ENCODE assay signal across 8 mouse cellular contexts in genomic region chrX:168795859-168796848, GRCm38 (mm10). TPM values are rescaled to one million over a fixed set of nuclear protein-coding genes. Genes with fewer than 3 reads are reported as not detected.
A peak's percentile ranks its signal among the peaks of the same experiment; 100 is the strongest.
DNase-seq lines count a peak whose midpoint lies in the region; ATAC-seq and TF ChIP-seq lines count a peak whose summit lies in the region.

No protein-coding gene starts in this region.

- H3K27me3 ChIP-seq in lung, embryonic 14.5 days (ENCODE audit: insufficient read depth, low read length) = peaks cover 23% of the 10 kb centered on the region
- H3K27me3 ChIP-seq in heart, embryonic 11.5 days (ENCODE audit: control insufficient read depth, insufficient read depth, low read length) = 0 out of 2 replicates have a peak, but pooled peaks cover 2% of the 10 kb centered on the region
- H3K27me3 ChIP-seq in kidney, embryonic 16.5 days (ENCODE audit: insufficient read depth, low read length) = peaks cover 32% of the 10 kb centered on the region

- peak; percentile 35; the same call in 1 of the 2 replicates for ATAC-seq in lung, embryonic 14.5 days (ENCODE audit: insufficient read depth)
- ATAC-seq in heart, embryonic 11.5 days (replicated peaks; ENCODE audit: insufficient number of reproducible peaks, low FRiP score, low TSS enrichment) = peak; percentile 58; the same call in 1 of the 2 replicates
- peak; percentile 25; the same call in 1 of the 2 replicates for ATAC-seq in kidney, embryonic 16.5 days (ENCODE audit: low FRiP score, low TSS enrichment)
- peak; percentile 35 for ATAC-seq in megakaryocyte progenitor cell, adult 5-6 weeks (replicated peaks; ENCODE audit: poor library complexity)

- TF ChIP-seq CTCF in lung, embryonic 14.5 days (IDR thresholded peaks at IDR 0.05; ENCODE audit: low read depth) = 0 out of 2 replicates have a peak, but pooled peaks have one; percentile 0

- peak; percentile 37 for DNase-seq in lung, embryonic 14.5 days
- no peak for DNase-seq in lung, adult 18-20 months
- DNase-seq in embryo, embryonic 11 days = peak; percentile 42
- peak; percentile 3 for DNase-seq in urinary bladder, postnatal 25 days (ENCODE audit: low spot score)
- no peak for DNase-seq in natural killer cell, adult 2 months (ENCODE audit: low spot score in 2 of 2)

- H3K27ac ChIP-seq in lung, embryonic 14.5 days (ENCODE audit: low read depth) = no peak overlapping the region
- peak overlapping the region; percentile 74; the same call in 1 of the 2 replicates for H3K27ac ChIP-seq in heart, embryonic 11.5 days (ENCODE audit: low read depth, low read length)
- H3K27ac ChIP-seq in kidney, embryonic 16.5 days (ENCODE audit: low read length) = no peak overlapping the region

- no peaks in the 10 kb centered on the region for H3K4me1 ChIP-seq in lung, embryonic 14.5 days (ENCODE audit: insufficient read depth)
- no peaks in the 10 kb centered on the region for H3K4me1 ChIP-seq in heart, embryonic 11.5 days (ENCODE audit: control insufficient read depth, insufficient read depth, low read length)
- no peaks in the 10 kb centered on the region for H3K4me1 ChIP-seq in kidney, embryonic 16.5 days (ENCODE audit: insufficient read depth, low read length)

- peak overlapping the region; percentile 52 for H3K9ac ChIP-seq in lung, embryonic 14.5 days
- H3K9ac ChIP-seq in heart, embryonic 11.5 days (ENCODE audit: low read depth, low read length) = peak overlapping the region; percentile 66
- H3K9ac ChIP-seq in kidney, embryonic 16.5 days (replicated peaks; ENCODE audit: low read length) = peak overlapping the region; percentile 51

- H3K4me3 ChIP-seq in lung, embryonic 14.5 days (ENCODE audit: low read depth, low read length) = peak overlapping the region; percentile 50
- peak overlapping the region; percentile 53 for H3K4me3 ChIP-seq in heart, embryonic 11.5 days (ENCODE audit: low read depth, low read length)
- peak overlapping the region; percentile 50 for H3K4me3 ChIP-seq in kidney, embryonic 16.5 days (ENCODE audit: low read length)

- H3K9me3 ChIP-seq in lung, embryonic 14.5 days (ENCODE audit: low read depth, low read length) = no peaks in the 10 kb centered on the region
- H3K9me3 ChIP-seq in heart, embryonic 11.5 days (replicated peaks; ENCODE audit: control insufficient read depth, low read length) = no peaks in the 10 kb centered on the region
- H3K9me3 ChIP-seq in kidney, embryonic 16.5 days (ENCODE audit: low read length) = no peaks in the 10 kb centered on the region

- H3K36me3 ChIP-seq in lung, embryonic 14.5 days (ENCODE audit: insufficient read depth) = no peaks in the 10 kb centered on the region
- H3K36me3 ChIP-seq in heart, embryonic 11.5 days (ENCODE audit: control insufficient read depth, insufficient read depth, low read length) = no peaks in the 10 kb centered on the region
- H3K36me3 ChIP-seq in kidney, embryonic 16.5 days (ENCODE audit: insufficient read depth, low read length) = no peaks in the 10 kb centered on the region

- peak overlapping the region; percentile 74 for H3K4me2 ChIP-seq in lung, embryonic 14.5 days
- peak overlapping the region; percentile 47 for H3K4me2 ChIP-seq in heart, embryonic 11.5 days
- H3K4me2 ChIP-seq in kidney, embryonic 16.5 days (replicated peaks; ENCODE audit: low read depth, low read length) = peak overlapping the region; percentile 77

- WGBS in lung, embryonic 14.5 days = 12% methylated on average over 46 of the region's 55 CpGs
- whole genome bisulfite sequencing in heart, embryonic 11.5 days (ENCODE audit: insufficient replicate concordance) = 15% methylated on average over 55 of the region's 55 CpGs
- 17% methylated on average over 55 of the region's 55 CpGs for WGBS in kidney, embryonic 16.5 days

RNA-seq across cellular contexts. Expression of gene Arhgap6, which starts 1.3 kb away (rescaled TPM):
- 20.5 and 21.7 TPM in 2 replicates for polyA plus RNA-seq in lung, embryonic 14.5 days (2014; fragmentation: Nextera tagmentation; extraction: Ambion mirVana)
- polyA plus RNA-seq in heart, embryonic 11.5 days (2014; fragmentation: Nextera tagmentation; extraction: Ambion mirVana) = 8.9 and 9.4 TPM in 2 replicates
- polyA plus RNA-seq in kidney, embryonic 16.5 days (2015; fragmentation: Nextera tagmentation; extraction: Ambion mirVana) = 2.8 and 3.4 TPM in 2 replicates
- total RNA-seq in megakaryocyte progenitor cell, adult 5-6 weeks (2015) = 2.7 and 5.7 TPM in 2 replicates
- total RNA-seq in megakaryocyte progenitor cell, adult 5-6 weeks (2017) = 3.5 TPM in 2 replicates

Comparison
In these comparisons a context has a peak if more than half of its experiments do, and no peak if none do; other contexts are left out.
1. DNase-seq: peak in lung, embryonic 14.5 days (single experiment), embryo, embryonic 11 days (single experiment) and urinary bladder, postnatal 25 days (single experiment); none in lung, adult 18-20 months (0 of 2) and natural killer cell, adult 2 months (0 of 2).
2. Peak in every context shown above with its lines, with median percentiles within 50 percentile points of each other: ATAC-seq, H3K4me2 ChIP-seq, H3K4me3 ChIP-seq and H3K9ac ChIP-seq.